Mouse (Mus musculus): ENCODE data around the gene Dppa2.

Dppa2 gene

GRCm38 (mm10) chr16:48335326-48335725 lies 31.6 kb downstream of the Dppa2 start:
- no peak for DNase-seq (ENCODE audit: low read depth, low spot score)

- DNase-seq (ENCODE audit: low read depth, low spot score), result no peak
These were observed 40.5 kb downstream of the Dppa2 start for GRCm38 (mm10) chr16:48344193-48344592.

GRCm38 (mm10) chr16:48347246-48347645 lies 43.5 kb downstream of the Dppa2 start:
- no peak for DNase-seq (ENCODE audit: low read depth, low spot score)

GRCm38 (mm10) chr16:48355716-48356115 lies 52.0 kb downstream of the Dppa2 start:
- no peak for DNase-seq (ENCODE audit: low read depth, low spot score)

GRCm38 (mm10) chr16:48356417-48356816 lies 52.7 kb downstream of the Dppa2 start:
- no peak for DNase-seq (ENCODE audit: low read depth, low spot score)

- DNase-seq (ENCODE audit: low read depth, low spot score), result no peak
These were observed 57.2 kb downstream of the Dppa2 start for GRCm38 (mm10) chr16:48360887-48361286.

GRCm38 (mm10) chr16:48366801-48367200 lies 63.1 kb downstream of the Dppa2 start:
- DNase-seq (ENCODE audit: low read depth, low spot score), result peak; percentile 21

- DNase-seq (ENCODE audit: low read depth, low spot score), result no peak
These were observed 64.4 kb downstream of the Dppa2 start for GRCm38 (mm10) chr16:48368096-48368495.
